Mouse (Mus musculus): ENCODE results near the gene Cbwd1. TPM values are rescaled to one million over a fixed set of nuclear protein-coding genes. Genes with fewer than 3 reads are reported as not detected.

The Cbwd1 gene
- polyA plus RNA-seq, 1 experiment from 2014 or later, result 14.6 TPM

DNA sequence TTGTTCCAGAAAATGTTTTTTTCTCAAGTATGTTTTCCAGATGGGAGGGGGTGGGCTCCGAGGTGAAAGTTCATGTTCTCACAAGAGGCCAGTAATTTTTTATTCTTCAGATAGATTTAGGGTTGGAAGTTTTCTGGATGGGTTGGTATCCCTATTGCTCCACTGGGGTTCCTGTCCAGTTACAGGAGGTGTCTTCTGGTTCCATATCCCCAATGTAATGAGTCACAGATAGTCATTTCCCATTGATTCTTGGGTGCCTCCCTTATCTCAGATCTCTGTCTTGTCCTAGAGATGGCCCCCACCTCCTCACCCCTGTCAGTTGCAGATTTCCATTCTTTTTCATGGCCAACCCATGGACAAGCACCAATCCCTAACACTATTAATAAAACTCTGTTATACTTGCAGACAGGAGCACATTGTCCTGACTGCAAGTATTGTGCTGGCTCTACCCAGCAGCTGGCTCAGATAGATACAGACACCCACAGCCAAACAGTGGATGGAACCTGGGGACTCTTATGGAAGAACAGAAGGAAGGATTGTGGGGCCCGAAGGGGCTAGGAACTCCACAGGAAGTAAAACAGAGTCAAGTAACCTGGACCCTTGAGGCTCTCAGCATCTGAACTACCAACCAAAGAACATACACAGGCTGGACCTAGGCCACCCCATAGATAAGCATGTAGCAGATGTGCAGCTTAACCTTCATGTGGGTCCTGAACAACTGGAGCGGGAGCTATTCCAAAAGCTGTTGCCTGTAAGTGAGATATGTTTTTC lies 52.8 kb downstream of the Cbwd1 start:
- Histone ChIP-seq H3K27ac (ENCODE audit: low read length) (no peak overlapping the region), H3K36me3 (ENCODE audit: insufficient read depth, low read length) (no peaks in the 10 kb centered on the region), H3K9ac (replicated peaks; ENCODE audit: low read depth) (no peak overlapping the region), H3K4me1 (ENCODE audit: insufficient read depth, low read depth, low read length) (no peaks in the 10 kb centered on the region), H3K4me2 (replicated peaks; ENCODE audit: low read depth, low read length) (no peak overlapping the region), H3K9me3 (ENCODE audit: low read length) (no peaks in the 10 kb centered on the region), H3K4me3 (ENCODE audit: low read depth, low read length) (no peak overlapping the region), H3K27me3 (replicated peaks; ENCODE audit: insufficient read depth, low read length) (no peaks in the 10 kb centered on the region)
- ATAC-seq (no peak), DNase-seq (ENCODE audit: low spot score) (no peak)
- no peak for TF ChIP-seq EP300 (IDR thresholded peaks at IDR 0.05)
- TF ChIP-seq CTCF (IDR thresholded peaks at IDR 0.05), result no peak
- 89% methylated on average over 3 of the region's 3 CpGs for WGBS

DNA sequence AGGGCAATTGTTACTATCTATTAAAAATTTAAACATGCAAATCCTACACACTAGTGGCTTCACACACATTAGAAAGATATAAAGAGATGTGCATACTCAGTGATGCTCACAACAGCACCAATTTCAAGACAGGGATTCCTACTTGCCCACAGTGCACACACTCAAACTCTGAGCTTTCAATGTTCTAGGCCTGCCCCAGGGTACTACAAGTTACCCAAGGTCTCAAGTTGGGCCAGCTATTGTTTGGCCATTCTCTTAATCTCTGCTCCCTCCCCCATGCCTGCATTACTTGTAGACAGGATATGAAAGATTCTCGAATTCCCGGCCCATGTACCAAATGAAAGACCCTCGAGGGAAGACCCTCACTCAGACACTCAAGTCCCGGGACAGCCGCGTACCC lies 53.8 kb downstream of the Cbwd1 start:
- no peak overlapping the region for H3K9ac ChIP-seq (replicated peaks; ENCODE audit: low read depth)
- H3K4me3 ChIP-seq (ENCODE audit: low read depth, low read length), result no peak overlapping the region
- DNase-seq (ENCODE audit: low spot score), result no peak
- ATAC-seq, result no peak
- H3K27me3 ChIP-seq (replicated peaks; ENCODE audit: insufficient read depth, low read length), result peaks cover 8% of the 10 kb centered on the region
- TF ChIP-seq EP300 (IDR thresholded peaks at IDR 0.05) (no peak), CTCF (IDR thresholded peaks at IDR 0.05) (no peak)
- no peaks in the 10 kb centered on the region for H3K36me3 ChIP-seq (ENCODE audit: insufficient read depth, low read length)
- H3K4me1 ChIP-seq (ENCODE audit: insufficient read depth, low read depth, low read length), result no peaks in the 10 kb centered on the region
- no peak overlapping the region for H3K4me2 ChIP-seq (replicated peaks; ENCODE audit: low read depth, low read length)
- no peaks in the 10 kb centered on the region for H3K9me3 ChIP-seq (ENCODE audit: low read length)
- no peak overlapping the region for H3K27ac ChIP-seq (ENCODE audit: low read length)
- 83% methylated on average over 4 of the region's 6 CpGs for WGBS

DNA sequence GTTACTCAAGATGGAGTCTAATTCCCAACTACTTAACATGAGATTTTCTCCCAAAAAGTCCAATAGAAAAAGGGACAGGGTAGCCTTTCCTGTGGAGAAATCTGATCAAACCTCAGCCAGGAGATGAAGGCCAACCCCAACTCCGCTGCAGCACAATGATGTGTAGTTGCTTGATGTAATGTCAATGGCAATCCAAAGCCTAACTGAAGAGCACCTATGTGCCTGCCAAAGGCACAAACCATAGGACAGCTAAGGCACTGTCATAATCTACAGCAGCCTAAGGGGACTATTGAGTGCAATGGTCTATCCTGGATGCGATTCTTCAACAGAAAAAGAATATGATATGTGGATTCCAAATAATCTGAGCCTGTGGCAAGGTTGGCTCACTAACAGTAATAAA lies 58.6 kb downstream of the Cbwd1 start:
- no peak overlapping the region for H3K4me3 ChIP-seq (ENCODE audit: low read depth, low read length)
- WGBS, result 50% methylated on average over 2 of the region's 2 CpGs
- H3K36me3 ChIP-seq (ENCODE audit: insufficient read depth, low read length), result no peaks in the 10 kb centered on the region
- no peak overlapping the region for H3K4me2 ChIP-seq (replicated peaks; ENCODE audit: low read depth, low read length)
- no peaks in the 10 kb centered on the region for H3K9me3 ChIP-seq (ENCODE audit: low read length)
- ATAC-seq, result no peak
- H3K4me1 ChIP-seq (ENCODE audit: insufficient read depth, low read depth, low read length), result 0 out of 2 replicates have a peak, but pooled peaks cover 4% of the 10 kb centered on the region
- H3K27ac ChIP-seq (ENCODE audit: low read length), result no peak overlapping the region
- no peak for DNase-seq (ENCODE audit: low spot score)
- H3K27me3 ChIP-seq (replicated peaks; ENCODE audit: insufficient read depth, low read length), result peaks cover 47% of the 10 kb centered on the region
- TF ChIP-seq CTCF (IDR thresholded peaks at IDR 0.05) (no peak), EP300 (IDR thresholded peaks at IDR 0.05) (no peak)
- H3K9ac ChIP-seq (replicated peaks; ENCODE audit: low read depth), result no peak overlapping the region

DNA sequence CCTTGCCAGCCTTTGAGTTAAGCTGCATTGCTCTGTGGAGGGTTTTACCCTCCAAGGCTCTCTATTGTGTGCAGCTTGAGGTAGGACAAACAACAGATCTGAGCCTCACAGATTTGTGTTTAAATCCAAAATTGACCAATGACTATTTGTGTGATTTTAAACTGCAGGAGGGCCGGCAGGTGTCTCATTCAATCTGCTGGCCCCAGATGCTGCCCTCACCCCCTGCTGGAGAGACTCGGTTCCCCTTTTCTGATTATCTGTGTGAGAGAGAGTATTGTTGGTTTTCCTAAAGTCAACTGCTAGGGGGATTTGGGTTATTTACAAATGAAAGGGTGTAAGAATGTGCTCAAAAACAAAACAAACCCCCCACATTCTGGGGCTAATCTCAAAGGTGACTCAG lies 59.2 kb downstream of the Cbwd1 start:
- no peak for ATAC-seq

DNA sequence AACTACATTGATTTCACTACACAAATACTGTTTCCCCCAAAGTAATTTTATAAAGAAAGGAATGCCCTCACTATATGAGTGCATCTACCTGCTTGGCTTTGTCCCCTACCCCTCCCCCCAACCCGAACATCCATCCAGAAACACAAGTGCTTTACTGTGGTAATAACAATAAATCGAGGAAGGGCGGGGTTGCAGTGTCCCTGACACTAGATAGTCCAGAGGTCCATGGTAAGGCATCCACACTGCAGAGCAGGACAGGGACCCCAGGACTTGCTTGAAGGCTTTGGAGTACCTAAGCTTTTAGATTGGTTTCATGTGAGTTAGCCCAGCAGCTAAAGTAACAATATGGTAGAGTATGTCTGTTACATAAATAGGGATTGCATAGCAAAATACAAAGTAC lies 59.7 kb downstream of the Cbwd1 start:
- Histone ChIP-seq H3K36me3 (ENCODE audit: insufficient read depth, low read length) (no peaks in the 10 kb centered on the region), H3K4me1 (ENCODE audit: insufficient read depth, low read depth, low read length) (peaks cover 11% of the 10 kb centered on the region; the same call in 1 of the 2 replicates), H3K27me3 (replicated peaks; ENCODE audit: insufficient read depth, low read length) (peaks cover 58% of the 10 kb centered on the region), H3K9ac (replicated peaks; ENCODE audit: low read depth) (no peak overlapping the region), H3K4me2 (replicated peaks; ENCODE audit: low read depth, low read length) (no peak overlapping the region), H3K27ac (ENCODE audit: low read length) (no peak overlapping the region), H3K9me3 (ENCODE audit: low read length) (no peaks in the 10 kb centered on the region), H3K4me3 (ENCODE audit: low read depth, low read length) (no peak overlapping the region)
- TF ChIP-seq CTCF (IDR thresholded peaks at IDR 0.05) (no peak), EP300 (IDR thresholded peaks at IDR 0.05) (no peak)
- WGBS, result 7% methylated on average over 3 of the region's 3 CpGs
- DNase-seq (ENCODE audit: low spot score) (no peak), ATAC-seq (no peak)

More for the DNA sequence above, 59.2 kb downstream of the Cbwd1 start:
- DNase-seq (ENCODE audit: low spot score), result no peak
- no peaks in the 10 kb centered on the region for H3K36me3 ChIP-seq (ENCODE audit: insufficient read depth, low read length)
- H3K4me2 ChIP-seq (replicated peaks; ENCODE audit: low read depth, low read length), result no peak overlapping the region
- no peaks in the 10 kb centered on the region for H3K9me3 ChIP-seq (ENCODE audit: low read length)
- no peak overlapping the region for H3K27ac ChIP-seq (ENCODE audit: low read length)
- H3K4me3 ChIP-seq (ENCODE audit: low read depth, low read length), result no peak overlapping the region
- H3K27me3 ChIP-seq (replicated peaks; ENCODE audit: insufficient read depth, low read length), result peaks cover 52% of the 10 kb centered on the region
- peaks cover 8% of the 10 kb centered on the region; the same call in 1 of the 2 replicates for H3K4me1 ChIP-seq (ENCODE audit: insufficient read depth, low read depth, low read length)
- H3K9ac ChIP-seq (replicated peaks; ENCODE audit: low read depth), result no peak overlapping the region
- TF ChIP-seq CTCF (IDR thresholded peaks at IDR 0.05) (no peak), EP300 (IDR thresholded peaks at IDR 0.05) (no peak)
- whole genome bisulfite sequencing, result 4% methylated on average over 2 of the region's 2 CpGs

DNA sequence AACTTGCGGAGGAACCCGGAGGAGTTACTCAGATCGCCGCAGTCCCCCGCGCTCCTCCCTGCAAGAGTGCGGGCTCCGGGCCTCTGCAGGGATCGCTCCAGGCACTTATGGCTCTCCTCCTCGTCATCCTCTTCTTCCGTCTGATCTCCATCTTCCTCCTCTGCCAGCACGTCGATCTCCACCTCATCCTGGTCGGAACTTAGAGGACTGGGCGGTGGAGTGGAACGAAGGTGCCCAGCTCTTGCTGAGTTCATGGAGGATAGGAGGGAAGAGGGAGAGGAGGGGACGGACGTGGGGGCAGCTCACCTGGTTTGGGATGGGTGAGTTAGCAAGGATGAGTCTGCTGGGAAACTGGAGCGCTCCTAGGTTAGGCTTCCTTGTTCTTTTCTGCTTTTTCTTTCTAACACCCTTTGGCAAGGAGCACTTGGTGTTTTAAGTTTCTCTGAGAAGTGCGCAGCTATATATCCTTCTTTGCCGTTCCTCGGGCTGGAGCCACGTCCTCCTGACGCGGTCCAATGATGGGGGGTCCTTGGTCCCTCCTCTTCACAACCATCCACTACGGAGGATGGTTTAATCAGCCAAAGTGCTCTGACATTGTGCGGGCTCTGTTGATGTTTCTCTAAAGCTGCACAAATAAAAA lies 60.7 kb downstream of the Cbwd1 start, which contains the start of gene Foxd4:
Foxd4 (minus strand) TSS at position 617 of the 640 bp plus-strand sequence.
- Histone ChIP-seq H3K36me3 (ENCODE audit: insufficient read depth, low read length) (no peaks in the 10 kb centered on the region), H3K4me1 (ENCODE audit: insufficient read depth, low read depth, low read length) (peaks cover 11% of the 10 kb centered on the region; the same call in 1 of the 2 replicates), H3K9me3 (ENCODE audit: low read length) (no peaks in the 10 kb centered on the region), H3K4me2 (replicated peaks; ENCODE audit: low read depth, low read length) (peak within 1 kb of the TSS; percentile 53), H3K4me3 (ENCODE audit: low read depth, low read length) (peak within 1 kb of the TSS; percentile 33), H3K9ac (replicated peaks; ENCODE audit: low read depth) (no peak within 1 kb of the TSS), H3K27ac (ENCODE audit: low read length) (no peak within 1 kb of the TSS), H3K27me3 (replicated peaks; ENCODE audit: insufficient read depth, low read length) (peaks cover 62% of the 10 kb centered on the region)
- no peak for TF ChIP-seq EP300 (IDR thresholded peaks at IDR 0.05)
- no peak for TF ChIP-seq CTCF (IDR thresholded peaks at IDR 0.05)
- peak; percentile 3; the same call in 1 of the 2 replicates for ATAC-seq
- 2% methylated on average over 27 of the region's 27 CpGs for WGBS
- DNase-seq (ENCODE audit: low spot score), result no peak
